Mouse (Mus musculus) kidney, adult 8-10 months (tissue): ENCODE measurements at regions not wholly inside any gene's neighbourhood (a gene's known extent, or its start where the extent isn't known, plus 50 kb on each side); places are given as distances from the start of the nearest gene placed in this dataset.
"Not testable (repeated sequence)": the region's sequence is repeated elsewhere in the genome, so short reads cannot be mapped to it uniquely, and the experiment has no call there.

Source experiments
- DNase-seq, 2 experiments: peaks; one replicate each; pipeline ENCODE4 v3.0.0; 2022

DNA sequence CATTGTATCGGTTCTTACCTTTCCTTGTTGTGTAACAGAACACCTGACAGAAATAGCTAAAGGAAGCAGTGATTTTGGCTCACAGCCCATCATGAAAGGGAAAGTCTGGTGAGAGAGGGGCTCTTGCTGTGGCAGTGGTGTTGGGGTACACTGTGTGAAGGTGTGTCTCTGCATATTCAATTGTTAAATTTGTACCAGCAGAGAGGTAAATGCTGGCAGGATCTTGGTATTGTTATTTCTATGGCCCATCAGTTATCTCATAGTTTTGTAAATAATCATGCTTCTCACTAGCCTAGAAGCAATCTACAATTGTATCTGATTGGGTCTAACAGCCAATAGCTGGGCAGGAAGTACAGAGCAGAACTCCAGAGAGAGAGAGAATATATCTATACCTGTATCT, 95.7 kb downstream of the Mfap3l start:
- no peak for DNase-seq

DNA sequence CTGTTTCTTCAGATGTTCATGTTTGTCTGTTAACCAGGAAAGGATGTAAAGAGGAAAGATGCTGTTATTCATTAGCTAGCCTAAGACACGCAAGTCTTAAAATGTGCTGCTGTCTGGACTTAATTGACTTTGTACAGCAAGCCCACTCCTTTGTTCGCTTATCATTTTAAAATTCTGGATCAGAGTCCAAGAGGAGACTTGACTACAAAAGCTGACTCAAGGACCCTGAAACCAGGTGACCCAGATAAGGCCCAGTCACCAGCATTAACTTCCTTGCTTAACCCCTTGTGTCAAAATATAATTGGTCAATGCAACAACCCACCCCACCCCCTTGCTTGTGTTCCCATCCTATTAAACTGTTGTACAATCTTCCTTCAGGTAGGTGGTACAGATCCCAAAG, 99.9 kb downstream of the Mfap3l start:
- no peak for DNase-seq

DNA sequence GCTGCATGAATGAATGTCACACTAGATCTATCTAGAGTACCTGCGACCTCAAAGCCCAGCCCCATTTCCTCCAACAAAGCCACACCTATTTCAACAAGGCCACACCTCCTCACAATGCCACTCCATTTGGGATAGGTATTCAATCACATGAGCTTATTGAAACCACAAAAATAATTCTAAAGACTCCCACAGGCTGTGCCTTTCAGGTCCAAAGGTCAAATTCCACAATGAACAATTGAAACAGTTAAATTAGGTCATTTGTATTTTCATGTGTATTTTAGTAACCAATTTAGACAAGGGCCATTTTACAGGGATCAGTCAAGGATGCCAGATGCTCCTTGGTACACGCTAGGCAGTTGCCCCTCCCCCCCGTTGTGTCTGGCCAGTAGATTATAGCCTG, 103.3 kb downstream of the Mfap3l start:
- no peak for DNase-seq

DNA sequence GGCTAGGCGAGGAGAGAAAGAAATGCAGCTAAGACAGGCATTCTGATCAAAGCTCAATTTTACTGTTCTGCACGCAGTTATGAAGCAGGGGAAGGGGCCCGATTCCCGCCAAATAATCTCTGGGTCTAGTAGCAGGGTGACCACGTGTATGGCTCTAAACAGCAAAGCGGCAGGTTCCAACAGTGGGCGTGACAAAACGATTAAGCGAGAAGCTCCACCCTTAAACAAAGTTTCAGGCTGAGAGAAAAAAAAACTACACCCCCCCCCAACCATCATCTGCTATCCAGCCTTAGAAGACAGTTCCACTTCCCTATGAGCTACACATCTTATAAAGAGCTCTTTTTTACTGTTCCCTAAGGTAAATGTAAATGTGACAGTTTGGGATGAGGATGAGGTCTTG, 103.8 kb downstream of the Mfap3l start:
- no peak for DNase-seq

- no peak for DNase-seq
These were observed 104.3 kb downstream of the Mfap3l start for GRCm38 (mm10) chr8:60736913-60737312.

DNA sequence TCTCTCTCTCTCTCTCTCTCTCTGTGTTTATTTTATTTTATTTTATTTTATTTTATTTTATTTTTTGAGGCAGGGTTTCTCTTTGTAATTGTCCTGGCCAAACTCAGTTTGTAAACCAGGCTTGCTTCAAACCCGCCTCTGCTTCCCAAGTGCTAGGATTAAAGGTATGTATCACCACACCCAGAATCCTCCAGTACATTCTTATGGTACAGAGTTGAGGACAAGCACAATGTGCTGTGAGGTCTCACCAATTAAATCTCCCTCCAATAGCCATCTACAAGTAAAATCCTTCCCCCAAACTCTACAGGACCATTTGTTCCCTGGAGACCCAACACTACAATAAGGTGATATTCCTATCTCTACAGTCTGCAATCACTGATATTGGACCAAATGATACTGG, 105.0 kb downstream of the Mfap3l start:
- DNase-seq, result no peak

DNA sequence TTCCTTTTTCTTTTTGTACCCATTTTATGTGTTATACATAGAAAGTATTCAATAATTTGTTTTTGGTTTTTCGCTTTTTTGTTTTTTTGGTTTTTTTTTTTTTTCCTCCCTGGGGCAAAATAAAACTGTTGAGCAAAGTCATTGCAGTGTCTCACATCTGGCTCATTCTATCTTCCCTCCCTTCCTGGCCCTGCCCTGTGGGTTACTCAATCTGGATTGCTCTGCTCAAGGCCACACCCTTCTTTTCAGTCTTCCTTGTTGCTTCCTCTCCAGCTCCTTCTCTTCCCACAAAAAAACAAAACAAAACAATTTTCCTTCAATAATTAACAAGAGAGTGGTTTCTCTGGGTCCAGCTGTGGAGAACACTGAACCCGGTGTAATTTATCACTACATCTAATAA, 113.2 kb downstream of the Mfap3l start:
- DNase-seq, result no peak

DNA sequence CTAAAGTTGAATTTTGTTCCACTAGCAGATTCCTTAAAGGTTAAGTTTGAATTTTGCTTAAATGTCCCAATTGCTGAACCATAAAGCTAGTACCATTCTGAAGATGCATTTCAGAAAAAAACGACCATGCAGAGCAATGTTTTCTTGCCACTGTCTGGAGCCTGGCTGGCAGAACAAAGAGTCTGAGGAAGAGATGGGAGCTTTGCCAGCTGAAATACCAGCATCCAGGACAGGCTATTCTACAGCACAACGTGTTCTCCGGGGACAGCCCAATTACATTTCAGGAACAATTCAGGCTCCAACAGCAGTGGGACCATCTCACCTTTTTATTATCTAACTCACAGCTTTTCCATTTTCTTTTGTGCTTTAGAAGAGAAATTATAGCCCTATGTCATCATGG, 113.9 kb downstream of the Mfap3l start:
- no peak for DNase-seq

DNA sequence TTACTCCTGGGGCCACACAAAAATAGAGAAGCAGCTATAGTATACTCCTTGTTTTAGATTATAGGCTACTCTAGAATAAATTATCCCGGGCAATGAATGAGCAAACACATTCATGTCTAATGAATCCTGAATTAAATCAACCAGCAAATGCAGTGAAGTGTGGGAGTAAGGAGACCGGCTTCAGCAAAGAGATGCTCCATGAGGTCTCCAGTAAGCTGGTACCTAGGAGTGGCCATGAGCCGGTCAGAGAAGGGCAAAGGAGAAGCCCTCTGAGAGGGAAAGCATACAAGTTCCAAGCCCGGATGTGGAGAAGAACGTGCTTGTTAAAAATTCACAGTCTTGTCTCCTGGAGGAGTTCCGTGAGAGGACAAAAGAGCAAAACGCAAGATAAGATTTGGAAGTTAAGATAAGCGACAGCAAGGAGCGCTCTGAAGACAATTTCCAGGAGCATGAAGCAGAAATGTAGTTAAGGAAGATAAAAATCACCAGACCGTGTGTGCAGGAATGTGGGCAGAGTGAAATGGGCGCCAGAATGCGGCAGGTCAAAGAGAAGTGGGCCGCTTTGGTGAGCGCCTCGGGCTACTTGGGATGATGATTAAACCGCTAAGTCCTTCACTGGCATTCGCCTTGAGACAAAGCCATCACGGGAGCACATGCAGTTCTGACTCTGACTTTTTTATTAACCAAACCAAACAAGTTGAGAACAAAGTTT, 123.2 kb downstream of the Mfap3l start:
- DNase-seq, result peak; percentile 93 to 96

GRCm38 (mm10) chr8:60763959-60764358, 126.3 kb upstream of the Hpf1 start:
- no peak for DNase-seq

DNA sequence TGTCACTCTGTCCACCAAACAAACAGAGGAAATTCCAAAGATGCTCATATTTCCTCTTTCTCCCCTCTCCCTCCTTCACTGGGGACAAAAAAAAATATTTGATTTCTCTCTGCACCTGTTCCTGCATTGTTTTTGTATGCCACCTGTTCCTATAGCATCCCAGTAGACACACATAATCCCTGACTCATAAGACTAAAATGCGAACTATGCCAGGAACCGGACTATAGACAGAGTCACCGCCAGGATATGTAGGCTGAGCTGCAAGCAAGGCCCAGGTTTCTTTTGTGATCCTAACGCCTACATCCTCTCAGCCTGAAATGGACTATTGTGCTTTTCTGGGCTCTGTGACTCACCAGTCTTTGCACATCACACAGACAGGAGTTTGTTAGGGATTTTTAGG, 116.9 kb upstream of the Hpf1 start:
- DNase-seq, result no peak

DNA sequence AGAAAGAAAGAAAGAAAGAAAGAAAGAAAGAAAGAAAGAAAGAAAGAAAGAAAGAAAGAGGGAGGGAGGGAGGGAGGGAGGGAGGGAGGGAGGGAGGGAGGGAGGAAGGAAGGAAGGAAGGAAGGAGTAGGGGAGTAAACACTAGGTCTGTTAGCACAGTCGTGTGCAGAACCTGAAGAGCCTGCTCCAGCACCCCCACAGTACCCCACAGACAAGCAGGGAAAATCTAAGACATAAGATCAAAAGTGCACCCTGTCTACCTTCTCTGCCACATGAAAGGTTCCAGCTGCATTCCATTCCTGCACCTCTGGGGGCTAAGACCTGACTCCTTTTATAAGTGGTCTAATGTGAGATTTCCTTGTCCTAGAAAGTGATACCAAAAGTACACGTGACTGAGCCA, 114.0 kb upstream of the Hpf1 start:
- DNase-seq, result not testable (repeated sequence)

DNA sequence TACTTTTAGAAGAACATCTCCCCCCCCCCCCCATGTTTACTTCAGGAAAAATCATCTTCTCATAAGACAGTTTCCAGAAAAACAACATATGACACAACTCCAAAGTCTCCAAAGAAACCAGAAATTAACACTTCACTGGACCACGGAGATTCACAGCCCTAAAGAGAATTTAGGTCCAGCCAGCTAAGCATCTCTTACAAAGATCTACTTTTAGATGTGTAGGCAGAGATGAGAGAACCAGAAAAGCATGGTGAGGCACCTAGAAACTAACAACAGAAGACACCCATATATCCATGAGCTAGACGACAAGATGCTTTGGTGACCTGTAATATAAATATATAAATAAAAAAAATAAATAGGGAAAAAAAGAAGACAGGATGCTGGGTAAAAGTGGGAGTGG, 105.2 kb upstream of the Hpf1 start:
- no peak for DNase-seq

GRCm38 (mm10) chr8:60790453-60790852, 99.8 kb upstream of the Hpf1 start:
- DNase-seq, result no peak

DNA sequence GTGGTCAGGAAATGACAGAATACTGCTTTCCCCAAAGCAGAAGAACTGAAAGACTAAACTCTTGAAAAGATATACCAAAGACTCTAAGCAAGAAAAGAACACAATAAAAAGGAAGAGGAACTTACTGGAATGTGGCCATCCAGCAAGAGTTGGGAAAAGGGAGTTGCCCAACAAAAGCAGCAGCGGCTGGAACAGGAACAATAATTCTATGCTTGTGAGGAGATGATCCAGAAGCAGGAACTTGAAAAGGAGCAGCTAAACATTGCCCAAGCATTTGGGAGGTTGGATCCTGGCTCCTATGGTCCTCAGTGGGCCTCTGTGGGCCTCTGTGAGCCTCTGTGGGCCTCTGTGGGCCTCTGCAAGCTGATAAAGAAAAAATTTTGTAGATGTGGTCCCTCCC, 97.7 kb upstream of the Hpf1 start:
- no peak for DNase-seq

GRCm38 (mm10) chr8:60804787-60805186, 85.4 kb upstream of the Hpf1 start:
- DNase-seq, result no peak

DNA sequence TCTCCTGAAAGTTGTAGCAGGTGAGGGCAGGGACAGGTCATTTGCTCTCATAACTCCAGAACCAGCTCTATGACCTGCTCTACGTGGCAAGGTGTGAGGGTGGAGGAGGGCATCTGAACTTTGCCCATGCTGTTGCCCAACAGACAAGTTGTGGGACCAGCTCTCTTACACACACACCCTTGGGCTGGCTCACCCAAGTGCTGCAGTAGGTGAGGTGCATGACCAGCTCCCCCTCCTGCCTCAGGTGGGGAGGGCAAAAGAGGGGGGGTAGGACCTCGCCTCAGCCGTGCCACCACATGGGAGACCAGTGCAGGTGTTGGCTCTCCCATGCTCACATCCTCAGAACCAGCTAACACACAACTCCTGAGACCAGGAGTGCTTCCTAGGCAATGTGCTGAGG, 83.4 kb upstream of the Hpf1 start:
- DNase-seq, result no peak

DNA sequence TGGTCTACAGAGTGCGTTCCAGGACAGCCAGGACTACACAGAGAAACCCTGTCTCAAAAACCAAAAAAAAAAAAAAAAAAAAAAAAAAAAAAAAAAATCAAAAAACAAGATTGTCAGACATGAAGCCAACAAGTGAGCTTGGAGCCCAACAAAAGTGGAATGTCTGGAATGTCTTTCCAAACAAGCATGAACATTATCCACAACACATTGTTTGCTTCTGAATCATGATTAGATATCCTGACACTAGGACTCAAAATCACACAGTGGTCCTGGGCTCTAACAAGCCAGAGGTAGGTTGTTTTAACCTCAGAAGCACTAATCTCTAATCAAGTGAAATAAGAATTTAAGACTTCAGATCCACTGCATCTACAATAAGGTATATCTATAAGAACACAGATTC, 80.4 kb upstream of the Hpf1 start:
- DNase-seq, result no peak

DNA sequence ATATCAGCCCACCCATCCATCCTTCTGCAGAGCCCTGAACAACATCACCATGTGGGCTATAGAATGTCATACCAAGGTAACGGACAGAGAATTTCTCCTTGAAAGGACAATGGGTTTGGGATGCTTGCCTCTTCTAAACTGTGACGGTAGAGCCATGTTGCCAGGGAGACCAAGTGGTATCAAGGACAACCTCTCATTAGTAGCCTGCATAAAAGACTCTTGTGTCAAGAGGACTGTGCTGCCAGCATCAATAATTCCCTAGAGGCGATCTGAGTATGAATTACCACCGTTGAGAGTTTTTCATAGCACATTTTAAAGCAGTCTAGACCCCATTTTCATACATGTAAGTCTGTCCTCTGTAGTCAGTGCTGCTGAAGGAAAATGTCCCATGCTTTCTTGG, 79.3 kb upstream of the Hpf1 start:
- DNase-seq, result no peak

DNA sequence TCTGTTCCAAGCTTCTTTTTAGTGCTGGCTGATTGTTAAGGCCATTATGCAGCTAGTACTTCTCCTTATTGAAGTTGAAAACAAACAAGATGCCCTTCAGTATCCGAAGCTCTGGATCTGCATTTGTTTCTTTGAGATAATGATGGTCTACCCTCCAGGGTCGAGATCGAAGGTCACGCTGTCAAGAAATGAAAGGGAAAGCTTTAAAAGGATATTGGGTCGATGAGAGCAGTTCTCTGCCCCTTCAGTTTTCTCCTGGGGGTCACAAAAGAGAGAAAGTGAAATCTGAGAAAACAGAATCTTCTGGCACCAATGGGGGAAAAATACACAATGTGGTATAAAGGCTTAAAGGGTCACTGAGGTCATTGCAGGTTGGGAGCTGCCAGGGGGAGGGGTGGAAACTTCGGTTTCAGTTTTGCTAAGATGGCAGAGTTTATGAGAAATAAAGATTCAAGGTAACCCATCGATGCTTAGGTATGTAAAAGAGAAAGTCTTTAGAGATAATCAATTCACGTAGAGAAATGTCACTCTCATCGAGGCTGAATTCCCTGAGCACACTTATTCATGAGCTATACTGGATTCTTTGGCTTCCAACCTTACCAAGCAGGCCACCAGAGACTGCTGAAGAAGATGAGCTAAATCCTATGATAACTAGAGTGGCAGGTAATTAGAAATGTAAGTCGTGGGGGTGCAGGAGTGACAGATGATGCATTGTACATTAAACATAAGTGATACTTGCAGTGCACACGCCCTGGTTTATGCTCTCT, 64.4 kb upstream of the Hpf1 start:
- DNase-seq, result no peak

DNA sequence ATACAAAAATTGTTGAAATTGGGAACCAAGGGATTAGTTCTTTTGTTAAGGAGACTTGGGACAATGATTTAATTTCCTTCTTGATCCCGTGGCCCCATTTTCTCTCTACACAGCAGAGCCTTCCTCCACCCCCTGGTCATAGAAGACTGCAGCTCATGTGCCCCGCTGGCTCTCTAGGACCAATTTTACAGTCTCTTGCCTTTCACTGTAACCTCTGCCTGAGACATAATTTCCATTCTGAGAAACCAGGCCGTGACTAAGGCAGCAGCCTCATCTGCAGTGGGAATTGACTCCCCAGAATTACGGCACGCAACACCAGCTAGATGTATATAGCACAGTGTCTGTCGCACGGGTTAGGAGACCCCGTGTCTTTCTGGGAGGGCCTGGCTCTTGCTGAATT, 63.0 kb upstream of the Hpf1 start:
- DNase-seq, result no peak

DNA sequence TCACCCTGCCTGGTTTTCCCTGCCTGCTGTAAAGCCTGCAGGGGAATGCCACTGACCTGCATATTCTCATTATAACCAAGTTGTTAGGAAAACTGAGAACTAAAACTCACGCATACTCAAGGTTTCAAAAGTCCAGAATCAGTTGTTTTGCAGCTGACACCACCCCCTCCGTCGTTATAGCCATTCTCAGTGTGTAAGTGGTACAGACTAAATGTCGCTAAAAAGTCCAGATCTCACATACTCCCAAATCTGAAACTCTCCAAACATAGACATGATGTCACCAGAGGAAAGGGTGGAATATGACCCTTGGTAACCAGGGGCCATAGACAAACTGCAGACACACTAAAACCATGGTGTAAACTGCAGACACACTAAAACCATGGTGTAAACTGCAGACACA, 61.1 kb upstream of the Hpf1 start:
- DNase-seq, result no peak

DNA sequence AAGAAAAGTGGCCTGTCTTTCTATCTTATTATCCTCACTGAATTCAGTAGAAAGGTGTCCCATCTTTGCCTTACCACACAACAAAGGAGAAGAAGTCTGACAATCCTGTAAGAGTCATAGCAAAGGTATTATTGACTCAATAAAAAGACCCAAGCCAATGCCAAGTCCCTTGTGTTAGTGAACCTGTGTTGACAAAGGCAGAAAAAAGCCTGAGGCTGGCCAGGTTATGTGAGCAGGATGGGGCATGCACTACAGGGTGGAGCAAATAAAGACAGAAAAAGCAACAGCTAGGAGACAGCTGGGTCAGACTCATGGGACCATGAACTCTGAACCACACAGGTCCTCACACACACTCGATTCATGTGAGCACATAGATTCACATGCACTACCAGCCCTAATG, 59.7 kb upstream of the Hpf1 start:
- no peak for DNase-seq

DNA sequence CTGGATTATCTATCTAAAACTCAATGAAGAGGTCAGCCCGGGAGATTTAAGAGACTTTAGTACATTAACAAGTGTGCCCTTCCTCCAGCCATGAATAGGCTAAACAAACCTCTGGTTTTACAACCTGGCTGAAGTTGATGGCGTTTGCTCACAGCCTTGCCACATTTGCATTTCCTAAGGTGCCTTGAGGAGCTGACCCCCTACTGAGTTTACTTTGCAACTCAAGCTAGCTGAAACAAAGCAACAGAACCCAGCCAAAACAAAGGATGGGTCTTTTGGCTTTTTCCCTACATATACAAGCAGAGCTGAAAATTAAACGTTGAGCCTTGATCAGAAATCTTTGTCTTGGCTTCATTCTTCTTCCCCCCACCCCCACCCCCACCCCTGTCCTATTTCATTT, 51.7 kb upstream of the Hpf1 start:
- no peak for DNase-seq
